Mouse (Mus musculus) cerebellum, adult 18-20 months (tissue): ENCODE data around the gene Dnaaf5.
A peak's percentile ranks its signal among the peaks of the same experiment; 100 is the strongest.

ENCODE experiments used
- DNase-seq, 2 experiments: peaks; one replicate each; pipeline ENCODE4 v3.0.0; 2021

Dnaaf5 gene

DNA sequence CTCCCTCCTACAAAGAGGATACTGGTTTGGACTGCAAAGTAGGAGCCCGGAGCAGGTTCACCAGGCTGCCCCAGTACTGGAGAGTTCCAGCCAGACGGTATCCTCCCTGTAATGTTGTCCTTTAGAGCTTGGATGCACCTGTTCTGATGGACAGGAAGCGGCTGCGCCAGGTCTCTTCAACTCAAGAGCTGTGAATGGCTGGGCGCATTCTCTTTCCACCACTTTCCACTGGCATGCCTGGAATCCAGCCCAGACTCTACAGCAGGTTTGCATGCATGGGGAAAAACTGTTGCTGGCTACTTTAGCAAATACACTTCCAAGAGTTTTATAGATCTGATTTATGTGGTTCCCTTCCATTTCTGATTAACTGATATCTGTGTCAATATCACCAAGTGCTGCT lies 8.7 kb upstream of the Dnaaf5 start:
- DNase-seq = peak; percentile 60 to 63

DNA sequence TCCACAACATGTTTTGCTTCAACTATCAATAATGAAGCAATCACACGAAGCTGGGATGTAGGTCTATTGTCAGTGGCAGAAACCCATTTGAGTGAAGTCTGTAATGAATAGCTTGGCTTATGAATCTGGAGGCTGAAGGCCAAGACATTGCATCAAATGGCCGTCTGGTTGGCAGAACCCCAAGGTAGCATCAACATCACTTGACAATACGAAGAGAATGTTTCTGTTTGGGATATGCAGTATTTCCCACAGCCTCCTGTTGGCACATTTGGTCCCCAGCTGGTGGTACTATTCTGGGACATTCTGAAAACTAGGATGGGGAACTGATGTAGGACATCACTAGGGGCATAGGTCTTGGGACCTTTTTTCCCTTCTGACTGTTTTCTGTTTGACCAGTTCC lies 6.1 kb upstream of the Dnaaf5 start:
- DNase-seq = no peak

DNA sequence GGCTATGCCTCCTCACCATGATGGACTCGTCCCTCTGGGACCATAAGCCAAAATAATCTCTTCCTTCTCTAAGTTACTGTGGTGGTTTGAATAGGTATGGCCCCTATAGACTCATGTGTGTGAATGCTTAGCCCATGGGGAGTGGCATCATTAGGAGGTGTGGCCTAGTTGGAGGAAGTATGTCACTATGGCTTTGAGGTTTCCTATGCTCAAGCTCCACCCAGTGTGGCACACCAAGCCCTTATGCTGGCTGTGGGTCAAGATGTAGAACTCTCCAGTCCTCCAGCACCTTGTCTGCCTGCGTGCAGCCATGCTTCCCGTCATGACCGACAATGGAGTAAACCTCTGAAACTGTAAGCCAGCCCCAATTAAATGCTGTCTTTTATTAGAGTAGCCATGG lies 4.3 kb upstream of the Dnaaf5 start:
- DNase-seq = no peak

DNA sequence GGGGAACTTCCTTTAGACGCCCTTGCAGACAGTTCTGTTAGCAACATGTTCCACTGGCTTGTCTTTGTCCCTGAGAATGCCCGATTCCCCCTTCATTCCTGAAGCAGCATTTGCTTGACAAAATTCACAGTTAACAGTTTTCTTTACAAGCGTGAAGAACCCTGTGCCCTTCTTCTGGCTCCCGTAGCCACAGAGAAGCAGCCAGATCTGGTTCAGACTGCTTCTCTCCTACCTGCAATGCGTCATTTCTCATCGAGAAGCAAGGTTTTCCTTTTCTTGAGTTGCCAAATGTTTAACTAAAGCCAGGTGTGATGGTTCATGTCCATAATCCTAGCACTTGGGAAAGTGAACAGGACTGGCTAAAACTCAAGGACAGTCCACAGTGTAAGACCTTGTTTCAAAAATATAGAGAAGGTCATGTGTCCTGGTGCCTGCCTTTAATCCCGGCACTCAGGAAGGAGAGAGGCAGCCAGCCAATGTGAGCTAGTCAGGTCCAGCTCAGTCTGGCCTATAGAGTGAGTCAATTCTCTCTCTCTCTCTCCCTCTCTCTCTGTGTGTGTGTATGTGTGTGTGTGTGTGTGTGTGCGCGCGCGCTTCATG lies 3.4 kb upstream of the Dnaaf5 start:
- peak; percentile 63 to 71 for DNase-seq

DNA sequence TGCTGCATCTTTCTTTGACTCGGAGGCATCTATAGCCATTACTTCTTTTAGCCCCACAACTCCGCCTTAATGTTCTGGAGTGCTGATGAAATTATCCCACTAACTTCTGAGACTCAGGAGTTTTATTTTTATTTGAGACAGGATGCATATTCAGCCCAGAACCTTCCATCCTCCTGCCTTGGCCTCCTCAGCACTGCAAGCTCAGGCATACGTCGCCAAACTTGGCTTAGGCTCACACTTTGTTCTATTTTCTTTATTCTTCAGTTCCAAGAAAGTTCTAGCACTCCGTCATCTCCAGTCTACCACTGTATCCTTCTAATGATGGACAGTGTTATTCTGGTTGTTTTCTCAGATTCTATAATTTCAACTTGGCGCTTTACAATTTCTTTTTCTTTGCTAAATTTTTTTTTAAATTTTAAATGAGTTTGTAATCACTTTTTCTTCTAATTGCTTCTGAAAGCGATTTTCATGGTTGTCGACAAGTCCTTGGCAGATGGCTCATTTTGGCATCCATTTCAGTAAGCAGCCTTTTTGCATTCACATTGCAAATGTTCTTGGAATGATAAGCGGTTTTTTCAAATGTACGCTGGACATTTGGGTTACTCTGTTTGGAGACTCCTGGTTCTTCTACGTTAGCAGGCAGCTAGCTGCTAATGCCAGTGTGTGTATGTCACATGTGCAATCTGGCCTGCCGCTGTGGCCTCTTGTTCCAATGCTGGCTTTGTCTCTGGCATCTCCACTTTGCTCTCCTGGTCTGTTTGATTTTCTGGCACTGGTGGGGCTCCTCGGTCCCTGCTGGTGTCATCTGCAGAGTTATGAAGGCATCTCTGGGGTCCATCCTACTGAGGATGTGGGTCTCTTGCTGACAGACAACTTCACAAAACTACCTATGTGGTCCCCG lies 2.6 kb upstream of the Dnaaf5 start:
- peak; percentile 66 to 73 for DNase-seq

DNA sequence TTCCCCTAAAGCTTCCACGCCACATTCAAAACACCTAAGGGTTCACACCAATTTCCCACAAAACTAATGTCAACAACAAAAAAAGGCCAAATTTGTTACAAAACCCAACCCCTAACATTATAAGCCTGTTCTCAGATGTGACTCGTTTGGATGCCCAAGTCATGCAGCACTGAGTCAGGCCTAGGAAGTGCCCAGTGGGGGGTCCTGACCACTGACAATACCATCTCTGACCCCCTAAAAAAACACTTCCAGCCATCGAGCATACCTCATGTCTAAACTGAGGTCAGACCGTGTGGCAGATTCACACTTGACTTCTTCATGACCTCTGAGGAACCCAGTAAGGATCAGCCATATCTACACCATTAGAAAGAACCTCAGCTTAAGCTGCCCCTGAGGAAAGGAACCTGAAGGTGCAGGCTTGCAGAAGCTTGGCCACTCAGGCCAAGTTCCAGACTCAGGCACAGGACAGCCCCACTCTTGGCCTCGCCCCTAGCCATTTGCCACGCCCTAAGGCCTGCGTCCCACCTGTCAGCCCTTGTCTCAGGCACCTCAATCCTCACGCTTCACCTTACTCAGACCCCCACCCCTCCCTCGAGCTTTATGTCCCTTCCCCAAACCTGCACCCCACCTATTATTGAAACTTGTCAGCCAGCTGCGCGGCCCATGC lies 884 bp upstream of the Dnaaf5 start:
- peak in 1 of 2 experiments; percentile 54 for DNase-seq

DNA sequence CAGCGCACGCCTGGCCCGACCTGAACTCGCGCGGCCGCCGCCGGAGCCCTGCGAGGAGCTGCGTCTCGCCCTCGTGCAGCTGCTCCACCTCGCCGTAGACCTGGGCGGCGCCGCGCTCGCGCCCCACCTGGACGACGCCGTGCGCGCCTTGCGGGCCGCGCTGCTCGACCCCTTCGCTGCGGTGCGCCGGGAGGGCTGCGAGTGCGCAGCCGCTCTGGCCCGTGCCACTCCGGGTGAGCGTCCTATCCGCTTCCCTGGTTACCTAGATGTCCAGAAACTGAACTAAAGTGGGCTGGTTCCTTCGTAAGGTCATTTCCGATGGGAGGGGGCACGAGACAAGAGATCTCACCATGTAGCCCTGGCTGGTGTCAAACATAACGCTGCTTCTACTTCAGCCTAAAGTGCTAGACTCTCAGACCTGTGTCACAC lies 594 bp downstream of the Dnaaf5 start:
- DNase-seq = peak; percentile 39 to 61

DNA sequence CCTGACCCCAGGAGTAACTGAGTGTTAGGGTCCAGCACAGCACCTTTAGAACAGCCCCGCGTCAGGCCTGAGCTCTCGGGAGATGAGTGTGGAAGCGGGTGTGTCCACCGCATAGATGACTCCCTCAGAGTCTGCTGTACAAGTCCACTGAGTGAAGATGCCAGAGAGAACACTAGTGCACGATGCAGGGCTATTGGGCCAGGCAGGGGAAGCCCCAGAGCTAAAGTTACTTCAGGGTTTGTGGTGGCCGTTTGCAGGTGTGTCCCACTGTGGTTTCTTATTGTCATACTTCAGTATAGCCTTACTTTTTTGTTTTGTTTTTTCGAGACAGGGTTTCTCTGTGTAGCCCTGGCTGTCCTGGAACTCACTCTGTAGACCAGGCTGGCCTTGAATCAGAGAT lies 10.9 kb downstream of the Dnaaf5 start:
- DNase-seq = no peak

DNA sequence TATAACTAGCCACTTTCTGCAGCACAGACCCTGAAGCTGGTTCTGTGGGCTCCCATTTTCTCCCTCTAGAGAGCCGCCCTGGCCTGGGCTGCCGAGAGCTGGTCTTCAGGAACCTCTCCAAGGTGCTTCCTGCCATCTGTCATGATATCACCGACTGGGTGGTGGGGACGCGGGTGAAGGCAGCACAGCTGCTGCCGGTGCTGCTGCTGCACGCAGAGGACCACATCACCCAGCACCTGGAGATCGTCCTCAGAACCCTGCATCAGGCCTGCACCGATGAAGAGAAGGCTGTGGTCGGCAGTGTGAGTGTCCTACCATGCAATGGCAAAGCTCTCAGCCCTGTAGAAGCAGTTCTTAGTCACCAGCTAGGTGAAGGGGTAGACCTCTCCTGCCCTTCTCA lies 11.6 kb downstream of the Dnaaf5 start:
- no peak for DNase-seq

DNA sequence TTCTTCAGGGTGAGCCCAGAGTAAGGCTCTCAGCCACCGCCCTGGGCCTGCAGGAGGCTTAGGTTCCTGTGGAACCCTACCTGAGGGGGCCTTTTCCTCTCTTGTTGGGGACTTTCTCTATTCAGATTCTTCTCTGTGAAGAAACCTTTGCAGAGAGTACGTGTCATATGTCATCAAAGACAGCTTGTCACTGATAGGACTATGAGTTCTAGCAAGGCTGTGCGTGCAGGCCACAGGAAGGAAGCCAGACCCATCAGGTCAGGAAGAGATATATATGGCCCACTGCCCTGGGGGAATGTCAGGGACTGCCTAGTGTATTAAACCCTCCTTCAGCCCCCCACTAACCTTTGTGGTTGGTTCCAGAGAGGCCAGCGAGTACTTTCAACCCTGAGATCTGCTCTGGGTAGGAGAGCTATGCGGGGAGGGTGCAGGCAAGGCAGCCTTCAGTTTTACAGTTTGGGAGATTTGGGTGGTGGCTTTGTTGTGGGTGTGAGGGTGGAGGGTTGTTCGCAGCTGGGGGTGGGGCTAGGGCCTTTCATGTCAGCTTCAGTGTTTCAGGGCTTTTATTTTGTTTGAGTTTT lies 16.8 kb downstream of the Dnaaf5 start:
- no peak for DNase-seq

DNA sequence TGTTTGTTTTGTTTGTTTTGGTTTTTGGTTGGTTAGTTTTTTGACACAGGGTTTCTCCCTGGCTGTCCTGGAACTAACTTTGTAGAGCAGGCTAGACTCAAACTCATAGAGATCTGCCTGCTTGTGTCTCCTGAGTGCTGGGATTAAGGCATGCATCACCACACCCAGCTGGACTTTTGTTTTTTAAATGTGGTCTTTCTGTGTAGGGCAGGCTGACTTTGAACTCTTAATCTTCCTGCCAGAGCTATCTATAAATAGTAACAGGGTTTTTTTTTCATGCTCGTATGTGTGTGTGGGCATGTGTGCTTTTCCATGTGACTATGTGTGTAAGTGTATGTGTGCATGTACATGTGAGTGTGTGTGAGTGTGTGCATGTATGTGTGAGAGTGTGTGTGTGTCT lies 17.5 kb downstream of the Dnaaf5 start:
- no peak for DNase-seq

DNA sequence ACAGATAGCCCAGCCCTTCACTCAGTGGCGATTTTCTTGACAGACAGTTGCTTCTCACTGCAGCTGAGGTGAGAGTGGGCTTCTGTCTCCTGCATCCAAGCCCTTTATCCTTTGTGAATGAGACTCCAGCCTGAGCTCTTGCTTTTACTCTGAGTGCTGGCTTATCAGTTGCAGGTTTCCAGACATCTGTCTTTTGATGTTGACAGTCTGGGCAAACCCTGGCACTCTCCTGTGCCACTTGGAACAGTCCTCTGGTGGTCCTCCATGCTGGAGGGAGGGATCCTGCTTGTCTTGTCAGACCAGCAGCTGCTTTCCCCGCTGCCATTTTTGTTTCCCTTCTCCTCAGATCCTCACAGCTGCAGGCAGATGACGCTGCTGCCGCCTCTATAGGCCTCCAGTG lies 21.9 kb downstream of the Dnaaf5 start:
- DNase-seq = no peak

DNA sequence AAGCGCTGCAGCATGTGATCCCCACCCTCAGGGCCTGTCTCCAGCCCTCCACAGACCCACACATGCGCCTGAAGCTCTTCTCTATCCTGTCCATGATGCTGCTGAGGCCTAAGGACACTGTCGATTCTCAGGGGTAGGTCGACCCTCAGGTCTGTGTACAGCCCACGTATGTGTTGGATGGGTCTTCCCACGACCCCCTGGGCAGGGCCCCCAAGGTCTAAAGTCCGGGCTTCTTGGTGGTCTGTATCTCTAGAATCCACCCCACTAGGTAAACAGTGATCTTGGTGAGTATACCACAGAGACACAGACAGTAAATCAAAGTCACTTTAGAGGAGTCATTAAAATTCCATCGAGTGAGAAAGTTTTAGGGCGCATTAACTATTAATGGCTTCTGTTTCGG lies 24.1 kb downstream of the Dnaaf5 start:
- no peak for DNase-seq

DNA sequence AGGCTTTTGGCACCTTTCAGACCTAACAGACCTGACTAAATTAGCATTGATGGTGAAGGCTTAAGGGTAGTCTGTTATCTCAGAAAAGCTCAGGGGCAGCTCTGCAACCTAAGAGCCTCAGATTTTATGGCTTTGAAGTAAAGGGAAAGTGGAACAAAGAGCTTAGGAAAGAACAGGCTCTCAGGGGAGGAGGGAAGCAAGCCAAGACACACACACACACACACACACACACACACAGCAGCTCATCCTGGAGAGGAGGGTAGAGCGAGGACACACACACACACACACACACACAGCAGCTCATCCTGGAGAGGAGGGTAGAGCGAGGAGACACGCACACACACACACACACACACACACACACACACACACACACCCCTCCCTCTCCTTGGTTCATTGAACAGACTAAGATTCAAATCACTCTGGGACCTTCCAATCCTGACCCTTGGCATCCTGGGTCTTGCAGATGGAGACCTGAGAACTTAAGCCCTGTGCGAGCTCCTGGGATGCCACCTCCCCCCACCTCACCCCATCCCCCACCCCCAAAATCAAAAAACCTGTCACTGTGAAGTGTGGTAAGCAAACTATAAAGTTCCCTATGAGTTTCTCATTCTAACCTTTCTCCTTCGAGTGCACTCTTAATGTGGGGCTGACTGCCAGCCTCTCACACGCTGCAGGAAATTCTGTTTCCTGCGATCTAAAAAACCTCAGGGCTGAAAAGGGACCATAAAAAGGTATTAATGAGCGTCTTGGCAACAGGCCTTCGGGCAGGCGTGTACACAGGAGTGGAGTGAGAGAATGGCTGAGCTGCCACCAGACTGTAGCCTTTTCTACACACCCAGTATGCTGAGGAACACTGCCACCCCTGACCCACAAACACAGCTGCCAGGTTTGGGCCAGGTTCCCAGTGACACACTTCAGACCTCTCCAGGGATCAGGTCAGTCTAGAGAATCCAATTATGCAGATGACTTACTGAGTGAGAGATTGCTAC lies 24.8 kb downstream of the Dnaaf5 start:
- DNase-seq = peak in 1 of 2 experiments; percentile 39

DNA sequence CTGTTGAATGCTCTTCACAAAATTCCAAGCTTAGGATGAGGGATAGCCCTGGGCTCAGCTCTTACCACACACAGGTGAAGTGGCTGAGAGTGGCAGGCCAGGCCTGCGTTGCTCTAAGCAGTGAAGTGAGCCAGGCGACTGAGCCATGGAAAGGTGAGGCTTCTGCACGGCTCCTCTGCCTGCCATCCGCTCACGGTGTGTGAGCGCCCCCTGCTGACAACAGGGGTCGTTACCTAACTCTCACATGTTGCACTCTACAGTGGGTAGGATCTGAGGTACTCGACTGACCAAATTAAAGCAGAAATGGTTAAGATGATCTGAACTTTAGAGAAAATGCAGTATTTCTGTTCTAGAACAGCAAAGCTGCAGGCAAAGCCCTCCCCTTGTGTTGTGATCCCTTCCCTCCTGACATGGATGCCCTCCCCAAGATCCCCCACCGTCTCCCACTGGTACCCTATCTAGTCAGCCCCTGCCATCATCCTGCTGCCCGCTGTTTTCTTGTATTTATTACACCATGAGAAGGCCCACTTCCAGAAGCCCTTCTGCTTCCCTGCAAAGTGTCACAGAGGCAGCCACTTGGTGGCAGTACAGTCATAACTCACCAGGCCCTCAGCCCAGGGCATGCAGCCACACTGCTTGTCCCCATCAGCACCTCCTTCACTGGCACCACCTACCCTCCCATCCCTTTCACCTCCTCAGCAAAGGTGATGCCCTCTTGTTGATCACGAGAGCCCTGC lies 29.0 kb downstream of the Dnaaf5 start:
- DNase-seq = peak; percentile 81 to 91

DNA sequence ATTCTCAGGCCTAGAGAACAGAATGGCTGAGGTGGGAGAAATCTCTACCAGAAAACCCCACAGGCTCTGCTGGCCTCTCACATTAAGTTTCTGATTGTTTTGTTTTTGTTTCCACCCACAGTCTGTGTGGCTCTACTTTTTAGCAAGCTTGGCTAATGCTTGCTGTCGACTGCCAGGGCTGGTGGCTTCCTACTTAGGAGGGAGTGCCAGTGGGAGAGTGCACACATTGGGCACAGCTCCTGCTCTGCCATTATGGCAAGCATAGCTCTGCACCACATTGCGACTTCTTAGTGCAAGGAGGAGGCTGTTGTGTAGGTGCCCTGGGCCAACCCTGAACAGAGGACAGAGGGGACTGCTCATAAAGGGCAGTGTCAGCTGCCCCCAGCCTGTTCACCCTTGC lies 33.1 kb downstream of the Dnaaf5 start:
- no peak for DNase-seq

DNA sequence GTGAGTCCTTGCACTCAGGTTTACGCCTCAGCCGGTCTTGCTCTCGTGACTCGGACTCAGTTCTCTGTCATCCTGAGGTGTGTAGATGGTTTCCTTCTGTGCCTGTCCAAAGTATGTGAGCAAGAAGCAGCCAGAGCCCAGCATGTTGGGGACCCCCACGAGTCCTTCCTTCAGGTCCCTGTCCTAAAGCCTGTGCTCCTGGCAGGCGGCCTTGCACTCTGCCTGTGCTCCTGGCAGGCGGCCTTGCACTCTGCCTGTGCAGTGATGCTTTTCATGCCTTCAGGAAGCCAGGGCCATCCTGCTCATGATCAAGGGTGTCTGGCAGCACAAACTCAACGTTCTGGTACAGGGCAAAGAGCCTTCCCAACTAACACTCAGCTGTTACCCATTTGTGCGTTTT lies 33.6 kb downstream of the Dnaaf5 start:
- peak; percentile 35 to 37 for DNase-seq

DNA sequence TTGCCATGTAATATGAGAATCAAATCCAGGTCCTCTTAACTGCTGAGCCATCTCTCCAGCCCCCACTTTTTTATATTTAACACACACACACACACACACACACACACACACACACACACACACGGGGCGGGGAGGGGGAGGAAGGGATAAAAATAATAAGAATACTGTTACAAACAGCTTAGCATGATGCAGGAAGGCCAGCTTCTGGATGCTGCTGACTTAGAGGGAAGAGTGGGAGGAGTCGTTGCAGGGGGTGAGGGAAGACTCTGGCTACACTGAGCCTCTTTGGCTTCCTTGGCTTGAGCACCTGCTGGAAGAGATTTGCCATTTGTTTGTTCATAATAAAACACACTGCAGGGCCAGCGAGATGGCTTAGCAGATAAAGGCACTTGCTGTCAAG lies 34.9 kb downstream of the Dnaaf5 start:
- DNase-seq = no peak

DNA sequence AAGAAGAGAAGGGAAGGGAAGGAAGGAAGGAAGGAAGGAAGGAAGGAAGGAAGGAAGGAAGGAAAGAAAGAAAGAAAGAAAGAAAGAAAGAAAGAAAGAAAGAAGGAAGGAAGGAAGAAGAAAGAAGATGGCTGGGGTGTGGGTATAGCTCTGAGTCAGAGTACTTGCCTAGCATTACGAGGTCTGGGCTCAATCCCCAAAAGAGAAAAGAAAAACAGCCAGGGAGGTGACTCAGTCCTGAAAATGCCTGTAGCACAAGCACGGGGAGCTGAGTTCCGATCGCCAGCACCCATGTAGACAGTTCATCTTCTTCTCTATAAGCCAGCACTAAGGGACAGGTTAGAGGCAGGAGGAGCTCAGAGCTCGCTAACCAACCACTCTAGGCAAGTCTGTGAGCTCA lies 39.7 kb downstream of the Dnaaf5 start:
- no peak for DNase-seq

DNA sequence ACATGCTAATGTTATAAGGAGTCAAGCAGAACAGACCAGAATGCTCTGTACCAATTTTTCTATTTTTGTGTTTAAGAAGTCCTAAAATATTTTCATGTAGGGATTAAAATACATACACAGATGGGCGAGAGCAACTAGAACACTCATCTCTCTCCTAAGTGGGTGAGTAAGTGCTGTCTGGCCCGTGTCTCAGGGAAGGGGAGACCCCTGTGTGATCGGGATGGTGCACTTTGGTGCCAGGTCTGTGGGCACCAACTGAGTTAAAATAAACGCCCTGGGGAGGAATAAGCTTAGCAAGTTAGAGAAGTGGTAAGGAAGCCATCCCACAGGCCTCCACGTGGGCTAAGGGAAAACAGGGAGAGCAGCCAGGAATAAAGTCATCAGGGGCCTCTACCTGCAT lies 40.9 kb downstream of the Dnaaf5 start:
- DNase-seq = no peak

DNA sequence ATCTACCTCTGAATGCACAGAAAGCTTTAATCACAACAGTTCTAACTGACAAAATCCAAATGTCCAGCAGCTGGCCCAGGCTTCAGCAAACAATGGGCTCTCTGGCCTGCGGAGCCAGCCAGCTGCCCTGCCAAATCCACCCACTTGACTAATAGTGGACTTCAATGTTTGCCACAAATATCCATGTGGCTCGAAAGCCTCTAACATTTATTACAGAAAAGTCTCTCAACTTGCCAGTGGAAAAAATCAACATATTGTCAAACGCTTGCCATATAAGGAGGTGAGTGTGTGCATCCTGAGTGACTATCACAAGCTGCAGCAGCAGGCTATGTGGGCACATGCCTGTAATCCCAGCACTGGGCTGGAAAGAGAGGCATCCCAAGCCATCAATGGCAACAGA lies 48.8 kb downstream of the Dnaaf5 start:
- no peak for DNase-seq

DNA sequence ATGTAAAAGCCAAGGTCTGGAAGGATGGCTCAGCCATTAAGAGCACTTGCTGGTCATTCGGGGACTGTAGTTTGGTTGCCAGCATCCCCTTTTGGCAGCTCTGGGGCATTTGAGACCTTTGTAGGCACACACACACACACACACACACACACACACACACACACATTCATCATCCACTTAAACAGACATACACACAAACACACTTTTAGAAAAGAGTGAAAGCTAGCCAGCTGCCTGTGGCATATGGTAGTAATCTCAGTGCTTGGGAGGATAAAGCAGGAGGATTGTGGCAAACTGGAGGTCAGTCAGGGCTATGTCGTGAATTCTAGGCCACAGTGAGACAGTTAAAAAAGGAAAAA lies 49.6 kb downstream of the Dnaaf5 start:
- no peak for DNase-seq
